Mouse (Mus musculus): Measurements from ENCODE around the gene Lyzl4. TPM values are rescaled to one million over a fixed set of nuclear protein-coding genes. Genes with fewer than 3 reads are reported as not detected.

Lyzl4 gene
- polyA plus RNA-seq, 1 experiment from 2014 or later: not detected

GRCm38 (mm10) chr9:121549444-121549843 is 92.5 kb downstream of the Lyzl4 start:
- Histone ChIP-seq H3K4me3 (ENCODE audit: low read depth, low read length) (no peak overlapping the region), H3K27ac (ENCODE audit: low read depth, low read length) (no peak overlapping the region), H3K4me1 (ENCODE audit: control insufficient read depth, insufficient read depth, low read length) (no peaks in the 10 kb centered on the region), H3K27me3 (ENCODE audit: control insufficient read depth, insufficient read depth, low read length) (no peaks in the 10 kb centered on the region), H3K9me3 (ENCODE audit: control insufficient read depth, low read length) (no peaks in the 10 kb centered on the region), H3K36me3 (ENCODE audit: control insufficient read depth, insufficient read depth, low read length) (no peaks in the 10 kb centered on the region), H3K9ac (ENCODE audit: low read length) (no peak overlapping the region), H3K4me2 (ENCODE audit: low read depth) (no peak overlapping the region)
- DNase-seq (ENCODE audit: low spot score): no peak
- no peak for ATAC-seq (ENCODE audit: insufficient read depth, low FRiP score, low TSS enrichment)

- no peak for ATAC-seq (ENCODE audit: insufficient read depth, low FRiP score, low TSS enrichment)
- WGBS: 76% methylated on average over 5 of the region's 5 CpGs
These were observed 92.9 kb downstream of the Lyzl4 start for GRCm38 (mm10) chr9:121549010-121549409.

DNA sequence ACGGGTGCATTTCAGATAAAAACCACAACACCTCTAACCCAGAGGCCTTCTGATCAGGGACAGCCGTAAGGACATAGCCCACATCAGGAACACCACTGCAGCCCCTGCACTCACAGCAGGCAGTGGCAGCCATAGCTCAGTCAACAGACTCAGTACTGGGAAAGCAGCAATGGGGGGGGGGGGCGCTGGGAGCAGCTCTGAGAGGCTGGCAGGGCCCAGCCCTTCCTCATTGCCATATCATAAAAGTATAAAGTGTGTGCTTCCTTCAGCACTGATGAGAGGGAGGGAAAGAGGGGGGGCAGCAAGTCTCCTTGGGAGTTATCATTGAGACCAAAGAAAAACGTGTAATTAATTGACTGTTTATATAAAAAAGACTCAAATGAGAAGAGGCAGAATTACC is 94.5 kb downstream of the Lyzl4 start:
- no peaks in the 10 kb centered on the region for H3K4me1 ChIP-seq (ENCODE audit: control insufficient read depth, insufficient read depth, low read length)
- ATAC-seq (ENCODE audit: insufficient read depth, low FRiP score, low TSS enrichment): no peak

More at GRCm38 (mm10) chr9:121549010-121549409, 92.9 kb downstream of the Lyzl4 start:
- Histone ChIP-seq H3K4me1 (ENCODE audit: control insufficient read depth, insufficient read depth, low read length) (no peaks in the 10 kb centered on the region), H3K4me2 (ENCODE audit: low read depth) (no peak overlapping the region), H3K9me3 (ENCODE audit: control insufficient read depth, low read length) (no peaks in the 10 kb centered on the region), H3K4me3 (ENCODE audit: low read depth, low read length) (no peak overlapping the region), H3K27me3 (ENCODE audit: control insufficient read depth, insufficient read depth, low read length) (no peaks in the 10 kb centered on the region), H3K27ac (ENCODE audit: low read depth, low read length) (no peak overlapping the region), H3K9ac (ENCODE audit: low read length) (no peak overlapping the region), H3K36me3 (ENCODE audit: control insufficient read depth, insufficient read depth, low read length) (no peaks in the 10 kb centered on the region)
- DNase-seq (ENCODE audit: low spot score): no peak

DNA sequence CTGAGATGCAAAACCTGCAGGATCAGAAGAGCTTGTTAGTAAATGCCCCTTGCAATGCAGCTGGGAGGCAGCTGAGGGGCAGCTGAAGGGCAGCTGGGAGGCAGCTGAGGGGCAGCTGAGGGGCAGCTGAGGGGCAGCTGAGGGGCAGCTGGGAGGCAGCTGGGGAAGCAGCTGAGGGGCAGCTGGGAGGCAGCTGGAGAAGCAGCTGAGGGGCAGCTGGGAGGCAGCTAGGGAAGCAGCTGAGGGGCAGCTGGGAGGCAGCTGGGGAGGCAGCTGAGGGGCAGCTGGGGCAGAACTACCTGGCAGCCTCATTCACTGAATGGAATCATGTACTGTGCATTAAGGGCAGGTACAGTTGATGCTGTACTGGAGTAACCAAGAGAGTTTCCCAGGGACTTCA is 100.4 kb downstream of the Lyzl4 start:
- no peak for DNase-seq (ENCODE audit: low spot score)
- ATAC-seq (ENCODE audit: insufficient read depth, low FRiP score, low TSS enrichment): no peak
- H3K27ac ChIP-seq (ENCODE audit: low read depth, low read length): no peak overlapping the region

More for the DNA sequence above, 94.5 kb downstream of the Lyzl4 start:
- WGBS: 64% methylated on average over 4 of the region's 4 CpGs
- DNase-seq (ENCODE audit: low spot score): no peak
- H3K4me3 ChIP-seq (ENCODE audit: low read depth, low read length): no peak overlapping the region
- H3K9ac ChIP-seq (ENCODE audit: low read length): no peak overlapping the region
- H3K4me2 ChIP-seq (ENCODE audit: low read depth): no peak overlapping the region
- no peak overlapping the region for H3K27ac ChIP-seq (ENCODE audit: low read depth, low read length)
- no peaks in the 10 kb centered on the region for H3K27me3 ChIP-seq (ENCODE audit: control insufficient read depth, insufficient read depth, low read length)
- no peaks in the 10 kb centered on the region for H3K36me3 ChIP-seq (ENCODE audit: control insufficient read depth, insufficient read depth, low read length)
- no peaks in the 10 kb centered on the region for H3K9me3 ChIP-seq (ENCODE audit: control insufficient read depth, low read length)

DNA sequence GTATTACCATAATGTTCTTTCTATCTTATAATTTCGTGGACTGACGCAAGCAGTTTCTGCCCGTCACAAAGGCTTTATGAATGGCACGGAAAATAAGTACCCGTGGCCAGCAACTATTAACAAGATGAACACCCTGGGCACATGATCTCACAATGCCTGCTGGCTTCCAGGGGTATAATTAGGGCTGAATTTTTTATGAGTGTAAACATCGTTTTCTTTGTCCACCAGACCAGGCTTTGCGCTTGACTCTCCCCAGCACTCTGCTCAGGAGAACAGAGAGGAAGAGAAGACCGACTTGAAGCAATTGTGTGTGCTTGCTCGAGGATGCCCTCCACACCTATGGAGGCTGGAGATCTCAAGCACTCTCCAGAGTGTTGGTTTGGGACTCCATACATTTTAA is 109.3 kb downstream of the Lyzl4 start:
- 80% methylated on average over 9 of the region's 9 CpGs for WGBS
- DNase-seq (ENCODE audit: low spot score) (no peak), ATAC-seq (ENCODE audit: insufficient read depth, low FRiP score, low TSS enrichment) (no peak)
- Histone ChIP-seq H3K9me3 (ENCODE audit: control insufficient read depth, low read length) (no peaks in the 10 kb centered on the region), H3K4me3 (ENCODE audit: low read depth, low read length) (no peak overlapping the region), H3K4me2 (ENCODE audit: low read depth) (no peak overlapping the region), H3K9ac (ENCODE audit: low read length) (no peak overlapping the region), H3K4me1 (ENCODE audit: control insufficient read depth, insufficient read depth, low read length) (0 out of 2 replicates have a peak, but pooled peaks cover 3% of the 10 kb centered on the region), H3K36me3 (ENCODE audit: control insufficient read depth, insufficient read depth, low read length) (no peaks in the 10 kb centered on the region), H3K27ac (ENCODE audit: low read depth, low read length) (no peak overlapping the region), H3K27me3 (ENCODE audit: control insufficient read depth, insufficient read depth, low read length) (no peaks in the 10 kb centered on the region)

More for the DNA sequence above, 100.4 kb downstream of the Lyzl4 start:
- no peak overlapping the region for H3K9ac ChIP-seq (ENCODE audit: low read length)
- H3K4me1 ChIP-seq (ENCODE audit: control insufficient read depth, insufficient read depth, low read length): no peaks in the 10 kb centered on the region
- no peak overlapping the region for H3K4me3 ChIP-seq (ENCODE audit: low read depth, low read length)
- H3K4me2 ChIP-seq (ENCODE audit: low read depth): no peak overlapping the region
- no peaks in the 10 kb centered on the region for H3K36me3 ChIP-seq (ENCODE audit: control insufficient read depth, insufficient read depth, low read length)
- H3K27me3 ChIP-seq (ENCODE audit: control insufficient read depth, insufficient read depth, low read length): no peaks in the 10 kb centered on the region
- H3K9me3 ChIP-seq (ENCODE audit: control insufficient read depth, low read length): no peaks in the 10 kb centered on the region

DNA sequence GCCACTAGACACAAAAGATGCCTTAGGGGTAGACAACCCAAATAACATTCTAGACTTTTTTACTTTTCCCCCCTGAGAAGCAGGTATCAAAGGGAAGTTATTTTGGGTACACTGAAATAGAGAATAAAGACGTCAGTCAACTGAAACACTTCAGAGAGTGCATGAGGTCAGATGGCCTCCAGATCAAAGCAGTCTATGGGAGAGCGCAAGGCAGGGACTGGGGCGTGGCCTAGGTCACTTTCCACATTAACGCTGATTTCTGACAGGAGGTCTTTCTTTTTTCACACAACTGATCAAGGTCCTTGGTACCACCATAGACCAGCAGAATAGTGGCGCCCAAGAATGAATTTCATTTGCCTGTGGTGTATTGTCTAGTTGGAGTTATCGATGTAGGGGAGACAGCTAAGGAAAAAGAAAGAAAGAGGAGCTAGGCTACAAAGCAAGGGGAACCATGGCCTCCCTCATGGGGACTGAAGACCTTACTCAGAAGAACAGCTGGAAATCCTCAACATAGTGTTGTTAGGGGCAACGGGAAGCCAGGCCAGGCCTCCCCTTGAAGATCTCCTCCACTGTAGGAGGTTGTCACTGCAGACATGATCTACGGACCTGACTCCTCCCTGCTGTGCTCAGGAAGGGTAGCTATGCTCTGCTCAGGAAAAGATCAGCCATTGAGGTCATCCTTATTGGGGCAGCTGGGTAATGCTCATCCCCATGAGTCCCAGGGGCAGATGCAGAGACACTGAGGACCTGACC is 113.1 kb downstream of the Lyzl4 start:
- Histone ChIP-seq H3K27me3 (ENCODE audit: control insufficient read depth, insufficient read depth, low read length) (no peaks in the 10 kb centered on the region), H3K4me1 (ENCODE audit: control insufficient read depth, insufficient read depth, low read length) (0 out of 2 replicates have a peak, but pooled peaks cover 3% of the 10 kb centered on the region), H3K27ac (ENCODE audit: low read depth, low read length) (no peak overlapping the region), H3K4me2 (ENCODE audit: low read depth) (no peak overlapping the region), H3K4me3 (ENCODE audit: low read depth, low read length) (no peak overlapping the region), H3K9ac (ENCODE audit: low read length) (no peak overlapping the region), H3K36me3 (ENCODE audit: control insufficient read depth, insufficient read depth, low read length) (no peaks in the 10 kb centered on the region), H3K9me3 (ENCODE audit: control insufficient read depth, low read length) (no peaks in the 10 kb centered on the region)
- 46% methylated on average over 8 of the region's 8 CpGs for WGBS
- ATAC-seq (ENCODE audit: insufficient read depth, low FRiP score, low TSS enrichment) (no peak), DNase-seq (ENCODE audit: low spot score) (no peak)

Other genes starting within 250 kb of the Lyzl4 start
- 2.1 and 2.2 TPM in 2 replicates for gene Cck, start 146.4 kb downstream of the Lyzl4 start, polyA plus RNA-seq (2014; fragmentation: Nextera tagmentation; extraction: Ambion mirVana)
- 0.45 and 0.57 TPM in 2 replicates for gene Vipr1, start 620 bp upstream of the Lyzl4 start, polyA plus RNA-seq (2014; fragmentation: Nextera tagmentation; extraction: Ambion mirVana)
- 14.2 and 17.4 TPM in 2 replicates for gene Sec22c, start 63.4 kb upstream of the Lyzl4 start, polyA plus RNA-seq (2014; fragmentation: Nextera tagmentation; extraction: Ambion mirVana)
- 134 and 135 TPM in 2 replicates for gene Ss18l2, start 68.2 kb upstream of the Lyzl4 start, polyA plus RNA-seq (2014; fragmentation: Nextera tagmentation; extraction: Ambion mirVana)
- 56.9 and 61.7 TPM in 2 replicates for gene Nktr, start 77.1 kb upstream of the Lyzl4 start, polyA plus RNA-seq (2014; fragmentation: Nextera tagmentation; extraction: Ambion mirVana)
- gene Zfp651, start 117.2 kb upstream of the Lyzl4 start, polyA plus RNA-seq (2014; fragmentation: Nextera tagmentation; extraction: Ambion mirVana): 6.7 and 7.0 TPM in 2 replicates
- gene Klhl40, start 135.5 kb upstream of the Lyzl4 start, polyA plus RNA-seq (2014; fragmentation: Nextera tagmentation; extraction: Ambion mirVana): 3.6 and 4.6 TPM in 2 replicates
- gene Hhatl, start 150.4 kb upstream of the Lyzl4 start, polyA plus RNA-seq (2014; fragmentation: Nextera tagmentation; extraction: Ambion mirVana): 0.13 TPM in 1 of 2 replicates, not detected in the other
- gene Ccdc13, start 197.4 kb upstream of the Lyzl4 start, polyA plus RNA-seq (2014; fragmentation: Nextera tagmentation; extraction: Ambion mirVana): 2.4 and 3.6 TPM in 2 replicates
- 151 and 156 TPM in 2 replicates for gene Higd1a, start 216.3 kb upstream of the Lyzl4 start, polyA plus RNA-seq (2014; fragmentation: Nextera tagmentation; extraction: Ambion mirVana)